Mouse (Mus musculus) megakaryocyte, adult 5-6 weeks (primary cell): Measurements from ENCODE around the gene Gm10203. TPM values are rescaled to one million over a fixed set of nuclear protein-coding genes. Genes with fewer than 3 reads are reported as not detected.

Experiments
- ATAC-seq: 2 replicates; pipeline ENCODE4 v1.8.0; 2016; ENCODE audit warnings: mild to moderate bottlenecking, inconsistent platforms; ENCODE audit not compliant: poor library complexity, severe bottlenecking
- total RNA-seq, 2 experiments: library from RNA; stranded (forward) in 1 of 2; stranded (reverse) in 1 of 2; fragments of 153-499, 151-499 nt in 1 of 2; fragments of 221-1000, 200-1000 nt in 1 of 2; gene quantifications; 2 replicates each; pipeline versions ENCODE4 v1.2.3 to v1.2.4; 2015 to 2017

Gene Gm10203
- total RNA-seq, 2 experiments from 2014 or later: not detected

GRCm38 (mm10) chr6:149174932-149175570 lies 45.1 kb downstream of the Gm10203 start:
- 0 out of 2 replicates have a peak, but pooled peaks have one; percentile 11 for ATAC-seq

- ATAC-seq: no peak
Measured at GRCm38 (mm10) chr6:149179064-149179463, 49.1 kb downstream of the Gm10203 start.

Other genes starting within 250 kb of the Gm10203 start
- gene Caprin2, start 233.9 kb upstream of the Gm10203 start, total RNA-seq (2015): 2.1 and 2.6 TPM in 2 replicates
- 3.2 and 11.3 TPM in 2 replicates for gene Caprin2, start 233.9 kb upstream of the Gm10203 start, total RNA-seq (2017)
- gene Sinhcaf, start 183.7 kb upstream of the Gm10203 start, total RNA-seq (2015): 12.4 and 16.8 TPM in 2 replicates
- 31.7 and 33.8 TPM in 2 replicates for gene Sinhcaf, start 183.7 kb upstream of the Gm10203 start, total RNA-seq (2017)
- 0.80 and 0.83 TPM in 2 replicates for gene Dennd5b, start 28.5 kb upstream of the Gm10203 start, total RNA-seq (2015)
- 0.41 and 0.51 TPM in 2 replicates for gene Dennd5b, start 28.5 kb upstream of the Gm10203 start, total RNA-seq (2017)
- gene Etfbkmt, start 9.7 kb downstream of the Gm10203 start, total RNA-seq (2015): 6.8 and 9.3 TPM in 2 replicates
- gene Etfbkmt, start 9.7 kb downstream of the Gm10203 start, total RNA-seq (2017): 5.9 and 7.8 TPM in 2 replicates
- 19.6 and 20.2 TPM in 2 replicates for gene Amn1, start 58.5 kb downstream of the Gm10203 start, total RNA-seq (2015)
- gene Amn1, start 58.5 kb downstream of the Gm10203 start, total RNA-seq (2017): 14.7 and 16.4 TPM in 2 replicates
- gene Resf1, start 179.2 kb downstream of the Gm10203 start, total RNA-seq (2015): 114 and 122 TPM in 2 replicates
- 76.9 and 91.4 TPM in 2 replicates for gene Resf1, start 179.2 kb downstream of the Gm10203 start, total RNA-seq (2017)